Mouse (Mus musculus): ENCODE measurements around the gene Dcbld2. TPM values are rescaled to one million over a fixed set of nuclear protein-coding genes. Genes with fewer than 3 reads are reported as not detected.

Gene Dcbld2
- polyA plus RNA-seq (2015; fragmentation: Nextera tagmentation; extraction: Ambion mirVana): 1.1 TPM in 2 replicates

DNA sequence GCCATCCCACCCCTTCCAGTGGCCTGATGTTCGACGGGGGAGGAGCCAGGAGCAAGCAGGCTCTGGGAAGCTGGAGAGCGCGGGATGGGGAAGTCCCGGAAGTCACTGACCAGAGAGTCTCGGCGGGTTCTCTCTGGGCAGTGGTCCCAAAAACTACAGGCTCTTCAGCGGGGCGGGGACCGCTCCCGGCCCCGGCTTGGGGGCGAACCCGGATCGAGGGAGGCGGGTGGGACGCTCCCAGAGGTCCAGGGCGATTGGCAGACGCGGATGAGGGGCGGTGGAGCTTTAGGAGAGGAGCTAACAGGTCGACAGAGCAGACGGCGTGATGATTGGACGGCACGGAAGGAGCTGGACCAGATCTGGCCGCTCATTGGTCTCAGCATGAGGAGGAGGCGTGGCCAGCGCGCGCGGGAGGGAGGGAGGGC lies at the start of gene Dcbld2:
Gene Dcbld2, plus strand, starts transcription at position 382 of the 425 bp plus-strand sequence.
- Histone ChIP-seq H3K4me2 (peak within 1 kb of the TSS; percentile 97), H3K36me3 (no peaks in the 10 kb centered on the region), H3K9me3 (replicated peaks) (no peaks in the 10 kb centered on the region), H3K27ac (0 out of 2 replicates have a peak within 1 kb of the TSS, but pooled peaks have one; percentile 43), H3K27me3 (peaks cover 40% of the 10 kb centered on the region), H3K4me1 (replicated peaks) (peaks cover 17% of the 10 kb centered on the region), H3K4me3 (replicated peaks) (peak within 1 kb of the TSS; percentile 84), H3K9ac (peak within 1 kb of the TSS; percentile 85)
- WGBS (ENCODE audit: insufficient replicate concordance): under 1% methylated on average over 32 of the region's 32 CpGs
- peak; percentile 99 for ATAC-seq (ENCODE audit: low read depth)
- peak; percentile 95 for DNase-seq

- Histone ChIP-seq H3K36me3 (no peaks in the 10 kb centered on the region), H3K9me3 (replicated peaks) (no peaks in the 10 kb centered on the region), H3K9ac (no peak overlapping the region), H3K27ac (no peak overlapping the region), H3K4me1 (replicated peaks) (no peaks in the 10 kb centered on the region), H3K4me3 (replicated peaks) (no peak overlapping the region), H3K4me2 (no peak overlapping the region), H3K27me3 (no peaks in the 10 kb centered on the region)
- no peak for ATAC-seq (ENCODE audit: low read depth)
- no peak for DNase-seq
- 66% methylated on average over 1 of the region's 1 CpGs for WGBS (ENCODE audit: insufficient replicate concordance)
Observed at GRCm38 (mm10) chr16:58377170-58377569, 31.1 kb upstream of the Dcbld2 start.

DNA sequence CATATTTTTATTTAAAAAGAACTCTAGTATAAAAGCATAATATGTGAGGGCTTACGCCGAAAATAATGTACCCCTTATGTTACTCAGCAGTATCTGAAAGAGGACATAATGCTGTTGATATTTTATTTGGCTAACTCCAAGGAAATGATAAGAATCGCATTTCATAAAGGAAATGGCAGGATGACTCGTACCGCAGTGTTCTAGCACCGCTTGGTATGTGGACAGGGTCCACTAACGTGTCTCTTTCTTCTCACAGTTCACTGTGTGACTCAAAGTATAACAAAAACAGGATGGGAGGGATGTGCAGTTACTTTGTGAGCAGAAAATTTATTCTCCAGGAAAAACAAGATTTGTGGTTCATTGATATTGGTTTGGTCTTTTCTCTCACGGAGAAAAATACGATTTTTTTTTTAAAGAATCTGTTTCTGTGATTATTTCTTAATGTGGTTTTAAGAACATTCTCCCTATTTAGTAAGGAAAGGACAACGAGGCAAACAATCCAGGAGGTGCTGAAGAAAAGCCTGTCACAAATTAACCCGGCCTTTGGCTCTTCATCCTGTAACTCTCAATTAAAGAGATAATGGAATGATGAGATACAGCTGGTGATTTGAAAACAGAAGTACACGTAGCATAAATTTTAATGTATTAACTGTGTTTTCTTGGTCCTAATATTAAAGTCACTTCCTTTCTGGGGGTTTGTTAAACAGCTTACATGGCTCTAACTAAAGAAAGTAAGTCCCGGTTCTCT lies 30.3 kb upstream of the Dcbld2 start:
- Histone ChIP-seq H3K4me3 (replicated peaks) (no peak overlapping the region), H3K4me2 (no peak overlapping the region), H3K27ac (no peak overlapping the region), H3K36me3 (no peaks in the 10 kb centered on the region), H3K27me3 (no peaks in the 10 kb centered on the region), H3K4me1 (replicated peaks) (no peaks in the 10 kb centered on the region), H3K9ac (no peak overlapping the region), H3K9me3 (replicated peaks) (no peaks in the 10 kb centered on the region)
- no peak for ATAC-seq (ENCODE audit: low read depth)
- DNase-seq: no peak
- 63% methylated on average over 13 of the region's 13 CpGs for WGBS (ENCODE audit: insufficient replicate concordance)

GRCm38 (mm10) chr16:58386241-58386757 lies 21.9 kb upstream of the Dcbld2 start:
- DNase-seq: no peak
- WGBS (ENCODE audit: insufficient replicate concordance): 64% methylated on average over 4 of the region's 4 CpGs
- H3K9ac ChIP-seq: no peak overlapping the region

GRCm38 (mm10) chr16:58389143-58389755 lies 19.0 kb upstream of the Dcbld2 start:
- ATAC-seq (ENCODE audit: low read depth): no peak
- H3K27ac ChIP-seq: no peak overlapping the region
- WGBS (ENCODE audit: insufficient replicate concordance): 52% methylated on average over 7 of the region's 7 CpGs
- no peaks in the 10 kb centered on the region for H3K27me3 ChIP-seq
- no peak overlapping the region for H3K4me3 ChIP-seq (replicated peaks)
- H3K9ac ChIP-seq: no peak overlapping the region
- no peaks in the 10 kb centered on the region for H3K4me1 ChIP-seq (replicated peaks)
- H3K9me3 ChIP-seq (replicated peaks): no peaks in the 10 kb centered on the region
- no peak for DNase-seq
- no peak overlapping the region for H3K4me2 ChIP-seq
- no peaks in the 10 kb centered on the region for H3K36me3 ChIP-seq

More at GRCm38 (mm10) chr16:58386241-58386757, 21.9 kb upstream of the Dcbld2 start:
- Histone ChIP-seq H3K4me1 (replicated peaks) (no peaks in the 10 kb centered on the region), H3K4me3 (replicated peaks) (no peak overlapping the region), H3K9me3 (replicated peaks) (no peaks in the 10 kb centered on the region), H3K4me2 (no peak overlapping the region), H3K27me3 (no peaks in the 10 kb centered on the region), H3K27ac (no peak overlapping the region), H3K36me3 (no peaks in the 10 kb centered on the region)
- ATAC-seq (ENCODE audit: low read depth): no peak

GRCm38 (mm10) chr16:58393036-58393435 lies 15.2 kb upstream of the Dcbld2 start:
- H3K9ac ChIP-seq: no peak overlapping the region
- H3K27me3 ChIP-seq: no peaks in the 10 kb centered on the region
- no peak overlapping the region for H3K27ac ChIP-seq
- H3K4me2 ChIP-seq: no peak overlapping the region
- DNase-seq (no peak), ATAC-seq (ENCODE audit: low read depth) (no peak)
- no peaks in the 10 kb centered on the region for H3K36me3 ChIP-seq
- WGBS (ENCODE audit: insufficient replicate concordance): 59% methylated on average over 3 of the region's 3 CpGs
- H3K4me3 ChIP-seq (replicated peaks): no peak overlapping the region
- no peaks in the 10 kb centered on the region for H3K4me1 ChIP-seq (replicated peaks)
- H3K9me3 ChIP-seq (replicated peaks): no peaks in the 10 kb centered on the region

GRCm38 (mm10) chr16:58394156-58394555 lies 14.1 kb upstream of the Dcbld2 start:
- H3K9ac ChIP-seq: no peak overlapping the region
- no peak overlapping the region for H3K4me3 ChIP-seq (replicated peaks)
- H3K4me2 ChIP-seq: no peak overlapping the region
- H3K27ac ChIP-seq: no peak overlapping the region
- H3K9me3 ChIP-seq (replicated peaks): no peaks in the 10 kb centered on the region
- no peak for DNase-seq
- H3K36me3 ChIP-seq: no peaks in the 10 kb centered on the region
- no peaks in the 10 kb centered on the region for H3K27me3 ChIP-seq
- WGBS (ENCODE audit: insufficient replicate concordance): 62% methylated on average over 5 of the region's 5 CpGs
- H3K4me1 ChIP-seq (replicated peaks): no peaks in the 10 kb centered on the region
- ATAC-seq (ENCODE audit: low read depth): no peak

- Histone ChIP-seq H3K36me3 (no peaks in the 10 kb centered on the region), H3K9ac (no peak overlapping the region), H3K27me3 (no peaks in the 10 kb centered on the region), H3K4me1 (replicated peaks) (no peaks in the 10 kb centered on the region), H3K27ac (no peak overlapping the region), H3K9me3 (replicated peaks) (no peaks in the 10 kb centered on the region), H3K4me2 (no peak overlapping the region), H3K4me3 (replicated peaks) (no peak overlapping the region)
- DNase-seq: no peak
- ATAC-seq (ENCODE audit: low read depth): no peak
- 54% methylated on average over 3 of the region's 3 CpGs for WGBS (ENCODE audit: insufficient replicate concordance)
Observed at GRCm38 (mm10) chr16:58398604-58399003, 9.6 kb upstream of the Dcbld2 start.

- no peak overlapping the region for H3K9ac ChIP-seq
- WGBS (ENCODE audit: insufficient replicate concordance): 70% methylated on average over 2 of the region's 2 CpGs
- no peaks in the 10 kb centered on the region for H3K9me3 ChIP-seq (replicated peaks)
- ATAC-seq (ENCODE audit: low read depth) (no peak), DNase-seq (no peak)
- no peak overlapping the region for H3K4me3 ChIP-seq (replicated peaks)
- H3K27ac ChIP-seq: no peak overlapping the region
- H3K27me3 ChIP-seq: peaks cover 7% of the 10 kb centered on the region; the same call in 1 of the 2 replicates
- H3K4me1 ChIP-seq (replicated peaks): no peaks in the 10 kb centered on the region
- no peak overlapping the region for H3K4me2 ChIP-seq
- H3K36me3 ChIP-seq: no peaks in the 10 kb centered on the region
Observed at GRCm38 (mm10) chr16:58401079-58401478, 7.2 kb upstream of the Dcbld2 start.

DNA sequence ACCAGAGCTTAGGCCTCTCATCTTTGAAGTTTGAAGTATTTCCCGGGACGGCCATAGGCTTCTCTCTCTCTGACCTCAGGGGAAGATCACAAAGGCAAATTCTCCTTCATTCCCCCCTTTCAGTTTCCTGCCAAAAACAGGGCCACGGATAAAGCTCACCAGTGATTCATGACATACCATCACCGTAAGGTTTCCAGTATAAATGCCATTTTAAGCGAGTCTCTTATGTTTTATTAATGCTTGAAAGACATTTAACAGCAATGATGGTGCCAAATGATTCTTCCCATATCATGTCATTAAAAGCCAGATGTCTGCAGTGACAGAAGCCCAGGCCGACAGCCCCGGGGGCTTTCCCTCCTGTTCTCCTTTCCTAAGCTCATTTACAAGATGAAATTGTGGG lies 3.6 kb upstream of the Dcbld2 start:
- Histone ChIP-seq H3K4me2 (no peak overlapping the region), H3K4me1 (replicated peaks) (peaks cover 14% of the 10 kb centered on the region), H3K27ac (no peak overlapping the region), H3K27me3 (peaks cover 27% of the 10 kb centered on the region), H3K36me3 (no peaks in the 10 kb centered on the region), H3K9ac (no peak overlapping the region), H3K9me3 (replicated peaks) (no peaks in the 10 kb centered on the region), H3K4me3 (replicated peaks) (no peak overlapping the region)
- DNase-seq (no peak), ATAC-seq (ENCODE audit: low read depth) (no peak)
- WGBS (ENCODE audit: insufficient replicate concordance): 62% methylated on average over 7 of the region's 7 CpGs

DNA sequence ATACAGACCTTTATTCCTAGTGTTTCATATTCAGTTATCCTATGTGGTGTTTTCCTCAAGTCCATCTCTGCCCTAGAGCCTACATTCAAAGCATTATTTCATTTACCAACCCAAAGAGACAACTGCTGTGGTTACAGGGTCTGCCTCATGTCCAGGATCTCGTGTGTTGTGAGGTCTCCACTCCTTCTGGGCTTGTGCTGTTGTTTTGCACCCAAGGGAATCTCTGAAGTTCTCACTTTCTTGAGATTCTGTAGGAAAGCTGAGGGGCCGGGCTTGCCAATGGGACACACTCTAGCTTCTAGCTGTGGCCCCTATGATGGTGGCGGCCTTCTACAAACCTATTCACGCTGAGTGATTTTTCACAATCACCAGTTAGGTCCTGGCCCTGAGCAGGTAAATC lies 3.0 kb upstream of the Dcbld2 start:
- H3K4me2 ChIP-seq: no peak overlapping the region
- H3K9ac ChIP-seq: no peak overlapping the region
- ATAC-seq (ENCODE audit: low read depth) (no peak), DNase-seq (no peak)
- peaks cover 32% of the 10 kb centered on the region for H3K27me3 ChIP-seq
- no peaks in the 10 kb centered on the region for H3K9me3 ChIP-seq (replicated peaks)
- no peak overlapping the region for H3K27ac ChIP-seq
- H3K4me1 ChIP-seq (replicated peaks): peaks cover 17% of the 10 kb centered on the region
- no peaks in the 10 kb centered on the region for H3K36me3 ChIP-seq
- WGBS (ENCODE audit: insufficient replicate concordance): 54% methylated on average over 4 of the region's 4 CpGs
- H3K4me3 ChIP-seq (replicated peaks): no peak overlapping the region

Measured in liver, embryonic 13.5 days (tissue).